Mouse (Mus musculus): ENCODE measurements around the gene Pik3cg.

GRCm38 (mm10) chr12:32172826-32173225 is 35.6 kb downstream of the Pik3cg start:
- TF ChIP-seq POLR2A (IDR thresholded peaks at IDR 0.05; ENCODE audit: extremely low read depth, insufficient read depth, low read length) (no peak), CTCF (IDR thresholded peaks at IDR 0.05; ENCODE audit: low read depth, low read length) (no peak)

Measured in liver, adult 2 months (tissue).